Mouse (Mus musculus) forelimb bud, embryonic 11.5 days (tissue): Measurements from ENCODE around the gene Cd200.
"Not testable (repeated sequence)": the region's sequence is repeated elsewhere in the genome, so short reads cannot be mapped to it uniquely, and the experiment has no call there.

ENCODE experiments used
- DNase-seq: peaks from one replicate; pipeline ENCODE4 v3.0.0-alpha.2; 2012; ENCODE audit warnings: low read depth, low spot score

Gene Cd200

GRCm38 (mm10) chr16:45408425-45409063 lies at the start of gene Cd200:
Cd200 (minus strand) TSS chr16:45409053.
- peak; percentile 21 for DNase-seq

- DNase-seq: no peak
Measured at GRCm38 (mm10) chr16:45454762-45455161, 45.9 kb upstream of the Cd200 start.

- no peak for DNase-seq
Measured at GRCm38 (mm10) chr16:45437230-45437739, 28.4 kb upstream of the Cd200 start.

- no peak for DNase-seq
Measured at GRCm38 (mm10) chr16:45435591-45435990, 26.7 kb upstream of the Cd200 start.

GRCm38 (mm10) chr16:45427651-45428050 lies 18.8 kb upstream of the Cd200 start:
- DNase-seq: no peak

GRCm38 (mm10) chr16:45413497-45413896 lies 4.6 kb upstream of the Cd200 start:
- no peak for DNase-seq

- not testable (repeated sequence) for DNase-seq
Measured at GRCm38 (mm10) chr16:45409064-45409446, 202 bp upstream of the Cd200 start.

- no peak for DNase-seq
Measured at GRCm38 (mm10) chr16:45407645-45408400, 1.0 kb downstream of the Cd200 start.

GRCm38 (mm10) chr16:45407091-45407490 lies 1.8 kb downstream of the Cd200 start:
- DNase-seq: no peak

- DNase-seq: no peak
Measured at GRCm38 (mm10) chr16:45402951-45403350, 5.9 kb downstream of the Cd200 start.

GRCm38 (mm10) chr16:45402036-45402435 lies 6.8 kb downstream of the Cd200 start:
- no peak for DNase-seq

GRCm38 (mm10) chr16:45399947-45400555 lies 8.8 kb downstream of the Cd200 start:
- no peak for DNase-seq

GRCm38 (mm10) chr16:45399411-45399810 lies 9.4 kb downstream of the Cd200 start:
- no peak for DNase-seq

- no peak for DNase-seq
Measured at GRCm38 (mm10) chr16:45397440-45397839, 11.4 kb downstream of the Cd200 start.

GRCm38 (mm10) chr16:45392246-45392645 lies 16.6 kb downstream of the Cd200 start:
- DNase-seq: no peak

- DNase-seq: no peak
Measured at GRCm38 (mm10) chr16:45391680-45392079, 17.2 kb downstream of the Cd200 start.

- no peak for DNase-seq
Measured at GRCm38 (mm10) chr16:45390286-45390956, 18.4 kb downstream of the Cd200 start.

- DNase-seq: no peak
Measured at GRCm38 (mm10) chr16:45389833-45390232, 19.0 kb downstream of the Cd200 start.

GRCm38 (mm10) chr16:45389041-45389440 lies 19.8 kb downstream of the Cd200 start:
- DNase-seq: no peak

GRCm38 (mm10) chr16:45381811-45382210 lies 27.0 kb downstream of the Cd200 start:
- no peak for DNase-seq

GRCm38 (mm10) chr16:45378959-45379358 lies 29.9 kb downstream of the Cd200 start:
- DNase-seq: no peak
